Mouse (Mus musculus): ENCODE measurements around the gene Gbp7. TPM values are rescaled to one million over a fixed set of nuclear protein-coding genes. Genes with fewer than 3 reads are reported as not detected.

The Gbp7 gene
- polyA plus RNA-seq, 1 experiment: not detected

- TF ChIP-seq GATA1 (IDR thresholded peaks at IDR 0.05; ENCODE audit: low read length): no peak
Measured at GRCm38 (mm10) chr3:142554601-142555000, 24.5 kb downstream of the Gbp7 start.

- TF ChIP-seq GATA1 (IDR thresholded peaks at IDR 0.05; ENCODE audit: low read length): no peak
Measured at GRCm38 (mm10) chr3:142555623-142556022, 25.5 kb downstream of the Gbp7 start.

GRCm38 (mm10) chr3:142559632-142560228, 29.6 kb downstream of the Gbp7 start, which contains the start of gene Gbp3:
Gbp3 (plus strand) TSS chr3:142560026.
- TF ChIP-seq GATA1 (IDR thresholded peaks at IDR 0.05; ENCODE audit: low read length): no peak

- TF ChIP-seq GATA1 (IDR thresholded peaks at IDR 0.05; ENCODE audit: low read length): no peak
Measured at GRCm38 (mm10) chr3:142560296-142560948, 30.3 kb downstream of the Gbp7 start.

GRCm38 (mm10) chr3:142561045-142561646, 31.0 kb downstream of the Gbp7 start:
- no peak for TF ChIP-seq GATA1 (IDR thresholded peaks at IDR 0.05; ENCODE audit: low read length)

GRCm38 (mm10) chr3:142561666-142562065, 31.5 kb downstream of the Gbp7 start:
- no peak for TF ChIP-seq GATA1 (IDR thresholded peaks at IDR 0.05; ENCODE audit: low read length)

- no peak for TF ChIP-seq GATA1 (IDR thresholded peaks at IDR 0.05; ENCODE audit: low read length)
Measured at GRCm38 (mm10) chr3:142570738-142571137, 40.6 kb downstream of the Gbp7 start.

GRCm38 (mm10) chr3:142577108-142577507, 47.0 kb downstream of the Gbp7 start:
- no peak for TF ChIP-seq GATA1 (IDR thresholded peaks at IDR 0.05; ENCODE audit: low read length)

GRCm38 (mm10) chr3:142578342-142578741, 48.2 kb downstream of the Gbp7 start:
- no peak for TF ChIP-seq GATA1 (IDR thresholded peaks at IDR 0.05; ENCODE audit: low read length)

GRCm38 (mm10) chr3:142583067-142583466, 52.9 kb downstream of the Gbp7 start:
- TF ChIP-seq GATA1 (IDR thresholded peaks at IDR 0.05; ENCODE audit: low read length): no peak

- no peak for TF ChIP-seq GATA1 (IDR thresholded peaks at IDR 0.05; ENCODE audit: low read length)
Measured at GRCm38 (mm10) chr3:142587386-142587785, 57.2 kb downstream of the Gbp7 start.

GRCm38 (mm10) chr3:142588888-142589287, 58.7 kb downstream of the Gbp7 start:
- TF ChIP-seq GATA1 (IDR thresholded peaks at IDR 0.05; ENCODE audit: low read length): no peak

GRCm38 (mm10) chr3:142590431-142591067, 60.4 kb downstream of the Gbp7 start:
- TF ChIP-seq GATA1 (IDR thresholded peaks at IDR 0.05; ENCODE audit: low read length): no peak

- no peak for TF ChIP-seq GATA1 (IDR thresholded peaks at IDR 0.05; ENCODE audit: low read length)
Measured at GRCm38 (mm10) chr3:142594547-142594946, 64.4 kb downstream of the Gbp7 start, which contains the start of gene Gbp2b. Gbp2b (plus strand) TSS chr3:142594847.

- no peak for TF ChIP-seq GATA1 (IDR thresholded peaks at IDR 0.05; ENCODE audit: low read length)
Measured at GRCm38 (mm10) chr3:142597923-142598322, 67.8 kb downstream of the Gbp7 start.

Other genes with a start within 250 kb of the Gbp7 start
- 30.8 and 38.6 TPM in 2 replicates for gene Pdlim5, start 134.6 kb upstream of the Gbp7 start, polyA plus RNA-seq (2012)
- not detected in 2 replicates for gene Gbp5, start 36.4 kb upstream of the Gbp7 start, polyA plus RNA-seq (2012)
- gene Gbp3, start 29.7 kb downstream of the Gbp7 start, polyA plus RNA-seq (2012): not detected in 2 replicates
- not detected in 2 replicates for gene Gbp2b, start 64.5 kb downstream of the Gbp7 start, polyA plus RNA-seq (2012)
- gene Gbp2, start 90.3 kb downstream of the Gbp7 start, polyA plus RNA-seq (2012): not detected in 2 replicates
- gene Kyat3, start 170.7 kb downstream of the Gbp7 start, polyA plus RNA-seq (2012): not detected in 2 replicates
- 3.6 and 3.7 TPM in 2 replicates for gene Gtf2b, start 234.7 kb downstream of the Gbp7 start, polyA plus RNA-seq (2012)

Measured in G1E-ER4 (cell line).